Mouse (Mus musculus): Measurements from ENCODE around the gene Il20rb. TPM values are rescaled to one million over a fixed set of nuclear protein-coding genes. Genes with fewer than 3 reads are reported as not detected.

Gene Il20rb
- 2.1 and 4.5 TPM in 2 replicates for polyA plus RNA-seq (2012; rRNA removed; ENCODE audit: low replicate concordance)

GRCm38 (mm10) chr9:100486431-100486830, at the start of gene Il20rb:
TSS of gene Il20rb (minus strand) at chr9:100486788.

Other genes with a start within 250 kb of the Il20rb start
- gene Nck1, start 59.3 kb upstream of the Il20rb start, polyA plus RNA-seq (2012; rRNA removed; ENCODE audit: low replicate concordance) = 2.0 and 7.8 TPM in 2 replicates
- 0.49 and 2.0 TPM in 2 replicates for gene Slc35g2, start 84.3 kb upstream of the Il20rb start, polyA plus RNA-seq (2012; rRNA removed; ENCODE audit: low replicate concordance)
- 1.9 and 5.6 TPM in 2 replicates for gene Stag1, start 111.0 kb upstream of the Il20rb start, polyA plus RNA-seq (2012; rRNA removed; ENCODE audit: low replicate concordance)